Mouse (Mus musculus) adrenal gland (tissue): ENCODE results near the gene Cacnb2.
"Not testable (repeated sequence)": the region's sequence is repeated elsewhere in the genome, so short reads cannot be mapped to it uniquely, and the experiment has no call there.

Experiments
- intact Hi-C: fragments of 180-260 bp; cut with DNase I; formaldehyde crosslinking; loops from one replicate; pipeline ENCODE4 v1.15.1; 2025

Cacnb2 gene

DNA sequence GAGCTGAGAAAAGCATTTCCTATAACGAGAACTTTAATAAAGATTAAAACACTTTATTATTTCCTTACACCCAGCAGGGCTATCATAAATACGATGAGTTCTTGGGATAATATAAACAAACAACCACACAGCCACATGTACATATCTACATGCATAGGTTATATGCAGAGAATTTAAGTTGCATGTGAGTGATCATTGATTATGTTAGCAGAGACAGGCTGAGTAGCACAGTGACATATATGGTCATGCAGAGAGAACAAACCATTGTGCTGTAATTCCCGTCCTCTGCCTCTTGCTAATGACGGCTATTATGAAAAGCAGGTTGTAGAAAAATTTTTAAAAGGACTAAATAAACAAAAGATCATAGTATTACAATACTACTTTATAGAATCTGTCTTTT is 53.8 kb downstream of the Cacnb2 start:
- intact Hi-C loops = no loop called here

DNA sequence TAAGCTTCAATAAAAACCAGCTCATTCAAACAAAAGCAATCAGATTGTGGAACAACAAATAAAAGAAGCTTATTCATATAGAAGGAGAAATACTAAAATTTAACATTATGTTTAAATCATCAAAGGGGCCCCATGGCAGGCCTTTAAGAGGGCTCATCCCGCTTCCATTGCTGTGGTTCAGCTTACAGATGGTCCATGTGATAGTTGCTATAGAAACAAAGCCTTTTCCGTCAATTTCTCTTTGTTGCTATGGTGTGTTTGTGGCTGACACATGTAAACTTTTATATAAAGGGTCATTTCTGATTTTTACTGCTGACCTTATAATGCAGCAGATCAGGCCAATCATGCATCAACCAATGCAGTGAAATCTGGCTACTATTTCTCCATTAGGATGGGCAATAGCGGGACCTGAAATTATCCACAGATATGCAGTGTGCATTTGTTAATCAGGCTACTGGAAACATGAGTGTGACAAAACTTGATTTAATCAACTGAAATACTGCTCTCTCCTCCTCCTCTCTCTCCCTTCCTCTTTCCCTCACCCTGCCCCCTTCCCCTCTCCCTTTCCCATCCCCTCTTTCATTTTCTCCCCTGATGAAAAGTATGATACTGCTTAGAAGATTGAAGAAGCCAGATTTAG is 54.4 kb downstream of the Cacnb2 start:
- intact Hi-C loops = no loop called here

DNA sequence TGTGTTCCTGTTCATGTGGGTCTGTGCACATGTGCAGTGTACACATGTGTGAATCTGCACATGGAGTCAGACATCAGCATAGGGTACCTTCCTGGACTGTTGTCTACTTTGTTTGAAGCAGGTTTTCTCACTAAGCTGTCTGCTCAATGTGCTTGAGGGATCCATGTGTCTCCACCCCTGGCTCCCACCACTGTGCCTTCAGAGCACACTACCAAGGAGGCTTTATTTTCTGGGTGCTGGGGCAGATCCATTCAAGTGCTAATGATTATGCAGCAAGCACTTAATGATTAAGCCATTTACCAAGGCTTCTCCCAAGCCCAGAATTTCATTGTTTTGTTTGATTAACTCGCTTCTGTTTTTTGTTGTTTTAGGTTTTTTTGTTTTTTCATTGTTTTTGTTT is 62.3 kb downstream of the Cacnb2 start:
- intact Hi-C loops = no loop called here

- intact Hi-C loops = no loop called here
These were observed 69.2 kb downstream of the Cacnb2 start for GRCm38 (mm10) chr2:14672117-14672516.

- intact Hi-C loops = loop anchor here (5.0 kb wide), 1 partner anchor 70 kb away; no protein-coding TSS in a partner anchor
These were observed 74.1 kb downstream of the Cacnb2 start for GRCm38 (mm10) chr2:14676885-14677516.

- intact Hi-C loops = no loop called here
These were observed 81.3 kb downstream of the Cacnb2 start for GRCm38 (mm10) chr2:14684231-14684630.

- intact Hi-C loops = loop anchor here (5.0 to 10.0 kb wide), 3 partner anchors 388 to 656 kb away; no protein-coding TSS in a partner anchor
These were observed 100.2 kb downstream of the Cacnb2 start for GRCm38 (mm10) chr2:14702973-14703645.

DNA sequence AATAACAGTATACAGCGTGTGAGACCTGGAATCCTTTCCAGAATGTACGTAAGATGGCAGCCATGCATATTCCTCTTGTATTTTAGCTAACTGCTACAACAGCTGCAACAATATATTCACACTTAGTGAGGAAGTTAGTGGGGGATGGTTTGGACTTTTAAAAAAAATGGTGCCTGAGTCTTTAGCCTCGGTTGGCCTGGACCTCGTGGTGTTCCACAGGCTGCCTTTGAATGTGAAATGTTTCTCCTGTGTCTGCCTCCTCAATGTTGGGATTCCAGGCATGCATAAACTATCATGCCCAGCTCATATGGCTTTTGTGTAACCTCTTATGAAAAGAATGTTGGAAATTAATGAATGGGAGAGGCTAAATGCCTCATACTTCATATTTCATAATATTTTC is 100.8 kb downstream of the Cacnb2 start:
- intact Hi-C loops = loop anchor here (5.0 to 10.0 kb wide), 3 partner anchors 389 to 656 kb away; no protein-coding TSS in a partner anchor

DNA sequence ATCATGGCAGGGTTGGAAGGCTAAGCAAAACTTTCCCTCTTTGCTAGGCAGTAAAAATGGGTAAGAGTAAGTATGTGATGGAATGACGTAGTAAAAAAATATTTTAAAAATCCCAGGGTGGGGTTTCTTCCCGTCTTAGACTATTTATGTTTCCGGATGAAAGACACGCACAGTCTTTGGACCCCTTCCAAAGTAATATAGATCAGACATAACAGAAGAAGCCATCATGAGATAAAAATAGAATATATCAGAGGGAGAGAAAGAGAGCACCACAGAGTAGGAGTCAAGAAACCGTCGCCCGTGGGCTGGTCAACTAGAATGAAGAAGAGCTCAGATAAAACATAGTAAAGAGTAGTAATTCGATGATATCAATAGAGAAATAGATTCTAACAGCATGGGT is 107.4 kb downstream of the Cacnb2 start:
- intact Hi-C loops = no loop called here

- intact Hi-C loops = no loop called here
These were observed 108.9 kb downstream of the Cacnb2 start for GRCm38 (mm10) chr2:14711751-14712150.

DNA sequence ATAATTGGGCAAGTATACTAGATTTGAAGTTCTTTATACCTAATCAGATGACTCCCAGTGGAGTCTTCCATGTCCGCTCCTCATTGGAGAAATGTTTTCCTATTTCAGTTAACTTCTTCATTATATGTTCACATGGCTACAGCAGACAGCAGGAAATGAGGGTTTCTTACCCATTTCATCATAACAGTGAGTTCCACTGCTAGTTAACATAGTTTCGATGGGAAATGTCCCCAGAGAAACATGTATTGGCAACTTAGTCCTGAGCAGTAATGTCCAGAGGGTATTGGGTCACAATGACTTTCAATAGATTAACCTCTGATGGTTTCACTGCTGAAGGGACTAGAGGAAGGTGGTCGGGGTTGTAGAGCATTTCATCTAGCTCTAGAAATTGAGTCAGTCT is 110.2 kb downstream of the Cacnb2 start:
- intact Hi-C loops = no loop called here

DNA sequence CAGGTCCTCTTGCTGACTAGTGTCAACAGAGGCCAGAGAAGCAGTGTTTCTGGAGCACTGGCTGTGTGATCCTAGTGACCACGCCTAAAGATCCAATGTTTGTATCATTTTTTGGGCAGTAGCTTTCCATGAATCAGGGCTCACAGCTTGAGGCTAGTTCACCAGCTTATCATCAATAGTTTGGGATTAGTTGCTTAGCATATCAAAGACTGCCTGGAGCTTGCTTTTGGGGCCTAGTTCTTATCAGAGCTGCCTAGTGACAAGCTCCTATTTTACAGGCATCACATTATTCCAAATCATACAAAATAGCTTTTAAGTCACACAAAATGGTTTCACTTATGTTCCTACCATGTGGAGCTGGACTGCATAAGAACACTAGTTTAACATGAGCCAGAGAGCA is 113.8 kb downstream of the Cacnb2 start:
- intact Hi-C loops = no loop called here

- intact Hi-C loops = no loop called here
These were observed 116.3 kb downstream of the Cacnb2 start for GRCm38 (mm10) chr2:14719119-14719718.

- intact Hi-C loops = no loop called here
These were observed 122.5 kb downstream of the Cacnb2 start for GRCm38 (mm10) chr2:14725437-14725836.

GRCm38 (mm10) chr2:14726601-14727000 is 123.7 kb downstream of the Cacnb2 start:
- intact Hi-C loops = not testable (repeated sequence)

- intact Hi-C loops = no loop called here
These were observed 136.0 kb downstream of the Cacnb2 start for GRCm38 (mm10) chr2:14738927-14739326.

DNA sequence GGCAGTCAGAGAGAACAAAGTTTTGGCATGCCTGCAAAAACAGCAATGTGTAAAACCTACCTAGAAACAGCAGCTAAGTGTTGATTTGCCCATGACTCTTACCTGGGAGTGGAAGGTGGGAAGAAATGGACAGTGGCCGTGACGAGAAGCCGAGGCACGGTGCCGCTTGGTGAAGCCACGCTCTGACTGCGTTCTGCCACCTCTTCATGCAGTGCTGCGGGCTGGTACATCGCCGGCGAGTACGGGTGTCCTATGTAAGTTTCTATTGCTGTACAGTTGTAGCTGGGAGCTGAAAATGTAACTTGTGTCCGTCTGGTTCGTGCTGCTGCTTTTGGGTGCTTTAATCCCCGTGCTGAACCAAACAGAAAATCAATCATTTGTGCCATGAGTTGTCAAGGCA is 136.6 kb downstream of the Cacnb2 start:
- intact Hi-C loops = no loop called here

GRCm38 (mm10) chr2:14740359-14740758 is 137.5 kb downstream of the Cacnb2 start:
- intact Hi-C loops = no loop called here

DNA sequence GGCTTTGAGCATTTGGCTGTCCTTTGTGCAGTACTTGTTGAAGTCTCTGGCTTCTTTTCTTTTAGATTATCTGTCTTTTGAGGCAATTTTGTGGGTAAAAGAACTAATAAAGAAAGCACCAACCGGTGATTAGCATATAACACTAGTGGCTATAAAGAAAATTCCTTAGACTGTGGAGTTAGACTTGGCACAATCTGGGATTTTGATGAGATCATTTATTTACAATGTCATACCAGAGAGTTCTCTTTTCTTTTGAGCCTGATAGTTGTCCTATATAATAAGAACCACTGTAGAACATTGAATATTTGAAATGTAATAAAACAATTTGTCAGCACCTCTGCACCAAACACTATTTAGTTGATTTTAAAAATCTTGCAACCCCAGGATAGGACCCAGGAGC is 141.9 kb downstream of the Cacnb2 start:
- intact Hi-C loops = no loop called here

- intact Hi-C loops = no loop called here
These were observed 160.0 kb downstream of the Cacnb2 start for GRCm38 (mm10) chr2:14762846-14763245.

GRCm38 (mm10) chr2:14763931-14764330 is 161.0 kb downstream of the Cacnb2 start:
- intact Hi-C loops = no loop called here

DNA sequence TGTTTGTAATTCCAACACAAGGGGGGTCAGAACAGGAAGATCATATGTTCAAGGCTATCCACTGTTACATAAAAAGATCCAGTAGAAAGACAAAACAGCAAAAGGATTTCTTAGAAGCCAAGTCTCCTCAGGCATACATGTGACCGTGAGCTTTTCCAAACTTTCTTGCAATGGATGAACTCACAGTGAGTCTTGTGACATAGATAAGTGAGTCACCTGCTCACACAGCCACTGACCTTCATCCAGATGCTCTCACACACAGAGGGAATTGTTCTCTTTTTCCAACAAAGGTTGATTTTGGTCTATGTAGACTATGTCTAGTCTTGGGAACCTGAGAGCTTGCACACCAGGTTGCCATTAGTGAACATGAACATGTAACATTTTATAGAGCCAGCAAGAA is 166.6 kb downstream of the Cacnb2 start:
- intact Hi-C loops = no loop called here
